Mouse (Mus musculus): Measurements from ENCODE around the gene Alcam.

Gene Alcam

DNA sequence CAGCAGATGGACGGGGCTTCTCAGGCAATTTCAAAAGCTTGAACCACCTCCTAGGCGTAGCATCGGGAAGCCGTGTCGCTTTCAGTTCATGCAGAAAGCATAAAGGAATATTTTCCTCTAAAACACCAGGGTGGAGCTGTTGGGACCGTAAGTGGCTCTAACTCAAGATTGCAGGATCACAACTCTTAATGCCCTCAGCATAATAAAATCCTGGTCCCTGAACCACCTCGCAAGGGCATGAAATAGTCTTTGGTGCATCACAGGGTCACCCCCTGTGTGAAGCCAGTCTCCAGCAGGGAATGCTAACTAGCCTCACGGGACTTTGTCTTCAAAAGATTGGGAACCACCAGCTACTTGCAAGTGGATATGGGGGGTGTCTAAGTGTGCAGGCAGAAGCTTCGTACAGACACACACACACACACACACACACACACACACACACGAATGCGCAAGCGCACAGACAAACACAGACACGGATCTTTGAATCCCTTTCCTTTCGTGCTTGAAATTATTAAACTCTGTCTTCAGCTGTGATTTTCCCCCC is at the start of gene Alcam:
Gene Alcam (minus strand): TSS at position 104 of the 544 bp plus-strand sequence.
- peak; percentile 18 to 41 for DNase-seq

DNA sequence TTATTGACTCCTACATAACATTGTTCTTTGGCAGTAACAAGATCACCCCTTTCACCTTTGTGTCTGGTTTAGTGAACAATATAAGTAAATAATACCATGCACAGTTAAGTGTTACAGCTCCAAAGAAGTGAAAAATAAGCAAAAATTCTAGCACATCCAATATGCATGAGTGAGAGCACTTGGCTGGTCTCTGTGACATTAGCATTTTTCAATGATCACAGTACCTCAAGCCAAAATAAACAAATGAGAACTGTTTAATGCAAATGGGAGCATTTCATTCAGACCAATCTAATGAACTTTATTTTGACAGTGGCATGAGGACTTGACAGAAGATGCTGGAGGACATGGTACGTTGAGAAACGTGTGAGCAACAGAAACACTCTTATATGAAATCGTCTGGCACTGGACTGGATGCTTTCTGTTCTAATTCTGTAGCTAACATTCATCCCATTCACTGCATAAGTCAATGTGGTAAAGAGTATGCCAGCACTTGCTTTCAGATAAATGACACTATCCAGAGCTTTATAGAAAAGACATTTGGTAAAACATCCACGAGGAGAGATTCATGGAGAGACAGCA is 45.0 kb upstream of the Alcam start:
- no peak for DNase-seq

DNA sequence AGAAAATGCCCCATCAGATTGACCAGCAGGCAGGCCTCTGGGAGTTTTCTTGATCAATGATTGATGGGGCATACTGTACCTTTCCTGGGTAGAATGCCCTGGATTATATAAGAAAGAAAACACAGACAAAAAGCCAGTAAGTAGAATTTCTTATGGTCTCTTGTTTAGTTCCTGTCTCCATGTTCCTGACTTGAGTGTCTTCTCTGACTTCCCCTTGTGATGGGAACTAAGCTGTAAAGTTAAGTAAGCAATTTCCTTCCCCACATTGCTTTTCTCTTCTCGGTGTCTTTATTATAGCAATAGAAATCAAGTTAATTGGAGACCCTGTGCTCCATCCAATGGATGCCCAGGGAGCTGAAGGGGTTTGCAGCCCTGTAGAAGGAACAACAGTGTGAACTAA is 36.7 kb upstream of the Alcam start:
- DNase-seq, result no peak

DNA sequence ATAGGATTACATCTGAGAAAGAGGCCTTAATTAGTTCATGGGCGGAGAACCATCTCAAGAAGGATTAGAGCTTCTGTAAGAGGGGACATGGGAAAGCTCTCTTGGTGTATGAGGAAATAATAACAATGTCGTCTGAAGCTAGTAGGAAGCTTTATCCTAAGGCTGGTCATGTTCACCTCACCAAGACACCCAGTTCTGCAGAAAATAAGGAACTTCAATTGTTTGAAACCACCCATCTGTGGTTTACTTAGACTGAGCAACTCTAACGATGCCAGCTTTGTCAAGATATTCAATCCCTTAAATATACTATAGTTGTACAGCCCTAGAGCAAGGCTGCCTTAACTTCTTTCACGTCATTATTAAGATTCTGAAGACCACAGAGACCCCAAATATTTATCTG is 20.4 kb upstream of the Alcam start:
- DNase-seq, result no peak

DNA sequence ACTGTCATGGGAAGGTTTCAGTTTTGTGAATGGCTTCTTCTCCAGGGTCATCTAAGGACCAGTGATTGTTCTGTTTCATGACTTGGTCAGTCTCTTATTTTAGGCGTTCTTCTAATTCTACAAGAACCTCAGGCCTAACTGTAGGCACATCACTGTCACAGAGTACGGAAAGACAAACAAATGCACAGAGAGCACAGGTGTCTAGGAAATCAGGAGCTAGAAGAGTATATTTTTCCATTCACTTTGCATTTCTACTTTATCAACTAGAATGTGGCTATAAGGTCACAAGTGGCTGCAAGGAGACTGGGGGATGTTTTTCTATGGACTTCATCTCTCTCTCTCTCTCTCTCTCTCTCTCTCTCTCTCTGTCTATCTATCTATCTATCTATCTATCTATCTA is 19.2 kb upstream of the Alcam start:
- DNase-seq, result no peak

DNA sequence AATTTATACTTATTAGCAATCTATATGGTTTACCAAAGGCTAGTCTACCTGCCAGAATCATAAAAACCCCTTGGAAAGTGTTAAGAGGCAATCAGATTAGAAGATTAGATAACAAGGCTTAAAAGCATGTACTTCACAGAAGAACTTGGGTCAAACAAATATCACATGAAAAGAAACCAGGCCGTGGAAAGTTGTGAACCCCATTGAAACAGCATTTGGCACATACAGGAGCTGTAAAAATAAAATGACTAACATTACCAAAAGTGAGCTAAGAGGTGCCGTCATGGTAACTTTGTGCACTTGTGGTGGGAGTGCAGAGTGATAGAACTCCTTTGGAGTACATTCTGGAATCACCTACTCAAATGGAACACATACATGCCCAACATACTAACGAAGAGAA is 18.8 kb upstream of the Alcam start:
- DNase-seq, result no peak

DNA sequence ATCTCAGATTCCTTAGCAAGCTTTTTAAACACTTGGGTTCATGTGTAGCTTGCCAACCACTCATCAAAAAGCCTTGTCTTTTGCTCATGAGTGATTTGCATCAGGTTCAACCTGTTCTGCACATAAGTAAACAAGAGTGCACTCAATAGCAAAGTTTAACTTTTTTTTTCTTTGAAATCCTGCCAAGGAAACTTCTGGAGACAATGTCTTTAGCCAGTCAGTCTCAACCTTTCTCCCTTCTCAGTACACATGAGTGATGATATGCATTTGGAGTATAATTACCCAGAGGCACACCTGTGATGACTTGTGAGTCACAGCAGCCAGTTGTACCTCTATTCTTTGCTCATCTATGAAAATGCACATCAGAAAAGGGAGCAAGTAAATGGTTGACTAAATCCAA is 18.2 kb upstream of the Alcam start:
- DNase-seq, result no peak

DNA sequence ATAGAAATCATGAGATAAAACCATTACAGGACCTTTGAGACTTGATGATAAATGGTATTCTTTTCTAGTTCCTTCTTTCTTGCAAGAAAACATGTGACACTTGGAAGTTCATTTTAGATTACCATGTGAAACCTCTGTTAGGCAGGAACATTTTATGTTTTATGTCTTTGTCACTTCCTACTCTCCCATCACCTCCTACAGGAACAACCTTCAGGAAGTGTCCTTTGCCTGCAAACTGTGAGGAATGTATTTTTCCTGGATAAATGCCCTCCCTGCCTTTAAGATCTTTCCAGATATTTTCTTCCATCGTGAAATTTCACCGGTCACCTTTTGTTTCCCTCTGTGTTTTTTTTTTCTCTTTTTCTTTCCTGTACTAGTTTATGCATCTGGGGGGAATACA is 17.0 kb upstream of the Alcam start:
- no peak for DNase-seq

DNA sequence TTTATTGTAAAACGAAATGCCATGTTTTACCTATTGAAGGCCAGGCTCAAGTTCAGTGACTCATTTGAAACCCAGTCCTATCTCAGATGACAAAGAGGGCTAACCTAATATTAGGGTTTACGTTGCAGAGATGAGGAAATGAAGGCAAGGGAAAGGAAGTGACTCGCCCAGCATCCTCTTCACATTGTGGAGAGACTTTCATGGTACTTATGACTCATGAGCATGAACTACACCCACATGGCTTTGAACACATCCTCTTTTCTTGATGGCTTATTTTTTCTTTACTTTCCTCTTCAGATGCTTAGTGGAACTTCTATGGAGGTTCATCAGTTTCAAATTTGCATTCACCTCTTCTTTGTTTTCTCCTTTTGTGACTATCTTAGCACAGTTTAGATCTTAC is 16.4 kb upstream of the Alcam start:
- DNase-seq, result no peak

DNA sequence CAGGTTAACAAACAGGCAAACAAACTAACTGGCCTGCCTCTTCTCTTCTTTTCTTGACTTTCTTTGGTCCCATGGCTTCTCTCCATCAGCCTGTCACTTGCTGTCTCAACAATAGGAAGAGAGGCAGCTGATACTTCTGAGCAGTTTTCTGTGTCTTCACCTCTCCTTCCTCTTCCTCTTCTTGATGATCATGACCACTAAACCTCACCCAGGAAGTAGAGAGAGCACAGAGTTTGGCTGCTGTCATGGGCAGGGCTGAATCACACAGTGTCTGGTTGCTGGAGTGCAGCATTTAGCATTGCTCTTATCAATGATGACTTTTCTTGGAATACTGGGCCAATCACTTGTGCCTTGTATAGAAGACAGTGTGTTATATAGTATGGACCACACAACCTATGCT is 14.6 kb upstream of the Alcam start:
- DNase-seq, result no peak

DNA sequence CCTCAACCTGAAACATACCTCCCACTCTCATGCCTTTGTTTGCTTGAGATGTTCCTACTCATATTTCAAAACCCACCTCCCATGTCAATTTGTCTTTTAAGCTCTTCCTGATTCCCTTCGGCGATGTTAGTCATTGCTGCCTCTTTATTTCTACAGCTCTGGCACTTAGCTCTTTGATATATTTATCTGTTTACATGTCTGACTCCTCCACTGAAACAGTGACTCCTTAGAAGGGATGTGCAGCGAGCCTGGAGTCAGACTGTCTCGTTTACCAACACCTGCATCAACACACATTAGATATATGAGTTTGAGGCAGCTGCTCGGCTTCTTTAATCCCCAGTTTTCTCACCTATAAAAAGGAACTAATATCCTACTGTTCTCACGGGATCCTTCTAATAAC is 12.9 kb upstream of the Alcam start:
- no peak for DNase-seq

DNA sequence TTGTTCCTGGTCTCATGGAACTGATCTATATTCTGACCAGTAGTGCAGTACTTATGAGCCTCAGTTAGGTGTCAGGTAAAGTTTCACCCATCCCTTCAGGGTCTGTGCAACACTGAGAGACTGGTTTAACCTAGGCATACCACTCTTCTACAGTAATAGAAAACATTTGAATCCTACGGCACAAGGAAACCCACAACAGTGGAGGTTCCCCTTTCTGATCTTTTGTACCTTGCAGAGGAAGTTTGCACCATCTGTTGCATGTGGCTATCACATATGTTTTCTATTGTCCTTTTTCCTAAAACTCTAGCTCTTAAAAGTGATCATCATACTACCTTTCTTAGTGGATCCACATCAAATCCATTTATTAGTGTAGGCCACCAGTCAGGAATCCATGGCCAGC is 10.7 kb upstream of the Alcam start:
- no peak for DNase-seq

DNA sequence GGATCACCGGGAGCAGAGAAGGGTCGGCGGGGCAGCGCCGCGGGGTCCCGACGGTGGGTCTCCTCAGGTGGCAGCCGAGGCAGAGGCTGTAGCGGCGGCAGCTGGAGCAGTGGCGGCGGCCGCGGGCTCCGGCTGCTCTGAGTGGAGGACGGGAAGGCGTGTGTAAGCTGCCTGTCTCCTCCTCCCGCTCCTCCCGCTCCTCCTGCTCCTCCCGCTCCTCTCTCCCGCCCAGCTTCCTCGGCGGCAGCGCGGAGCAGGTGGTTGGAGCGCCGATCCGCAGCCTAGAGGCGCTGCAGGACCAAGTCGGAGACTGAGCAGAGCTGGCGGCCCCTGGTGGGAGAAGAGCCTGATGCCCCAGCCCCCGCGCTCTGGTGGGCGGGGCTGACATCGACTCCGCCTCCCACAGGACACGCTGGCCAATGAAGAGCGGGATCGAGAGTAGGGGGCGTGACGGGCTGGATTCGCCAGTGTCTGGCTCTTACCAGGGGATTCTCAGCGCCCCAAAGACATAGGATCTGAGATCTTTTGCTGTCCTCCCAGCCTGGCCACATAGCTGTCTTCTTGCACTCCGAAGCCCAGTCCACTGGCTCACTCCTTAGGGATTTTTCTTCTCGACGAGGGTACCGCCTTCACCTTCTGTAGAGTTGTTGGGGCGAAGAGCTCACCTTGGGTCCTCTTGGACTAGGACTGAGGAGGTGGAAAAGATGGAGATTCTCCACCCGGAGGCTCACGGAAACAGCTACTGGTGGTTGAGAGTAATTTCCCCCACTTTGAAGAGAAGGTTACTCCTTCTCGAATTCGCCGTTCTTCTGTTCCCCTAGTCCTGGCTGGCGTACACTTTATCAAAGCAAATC is 785 bp downstream of the Alcam start:
- peak; percentile 94 to 95 for DNase-seq

DNA sequence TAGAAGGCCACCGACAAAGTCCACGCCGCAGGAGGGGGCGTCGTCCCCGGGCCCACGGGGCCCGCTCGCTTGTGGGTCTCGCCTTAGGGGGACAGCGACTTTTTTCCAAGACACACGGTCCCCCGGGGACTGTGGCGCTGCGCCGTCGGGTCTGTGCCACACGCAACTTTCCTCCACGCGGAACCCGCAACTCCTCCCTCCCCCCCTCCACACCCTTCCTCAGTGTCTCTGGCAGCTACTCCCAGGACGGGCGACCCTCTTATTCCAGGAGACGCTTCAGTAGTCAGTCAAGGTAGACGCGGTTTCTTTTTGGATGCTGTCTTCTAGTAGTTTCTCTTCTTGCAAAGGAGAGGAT is 1.4 kb downstream of the Alcam start:
- DNase-seq, result no peak

DNA sequence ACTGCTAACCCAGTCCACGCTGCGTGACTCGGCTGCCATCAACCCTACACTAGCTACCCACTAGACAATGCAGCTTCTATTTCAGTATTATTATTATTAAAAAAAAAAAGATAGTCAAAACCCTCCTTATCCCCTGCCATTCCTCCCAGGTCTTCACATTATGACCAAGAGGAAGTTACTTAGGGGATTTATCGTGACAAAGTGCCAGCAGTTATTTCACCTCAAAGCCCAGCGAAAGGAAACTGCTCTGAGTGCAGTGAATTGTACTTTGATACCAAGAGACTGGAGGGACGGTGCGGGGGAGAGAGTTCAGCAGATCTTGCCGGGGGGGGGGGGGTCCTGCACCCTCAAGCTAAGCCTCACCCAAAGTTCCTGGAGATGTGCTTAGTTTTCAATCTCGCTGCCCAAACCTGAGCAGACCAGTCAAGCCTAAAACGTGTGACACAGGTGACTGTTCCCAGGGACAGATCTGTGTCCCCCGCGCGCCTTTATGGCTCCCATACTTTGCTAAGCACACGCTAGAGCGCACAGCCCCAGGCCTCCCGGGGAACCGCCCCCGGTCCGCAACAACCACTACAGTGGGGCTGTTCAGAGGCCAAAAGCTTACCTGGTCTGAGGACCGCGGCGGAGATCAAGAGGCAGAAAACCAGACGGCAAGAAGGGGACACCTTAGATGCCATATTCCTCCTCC is 1.9 kb downstream of the Alcam start:
- peak; percentile 8 to 32 for DNase-seq

DNA sequence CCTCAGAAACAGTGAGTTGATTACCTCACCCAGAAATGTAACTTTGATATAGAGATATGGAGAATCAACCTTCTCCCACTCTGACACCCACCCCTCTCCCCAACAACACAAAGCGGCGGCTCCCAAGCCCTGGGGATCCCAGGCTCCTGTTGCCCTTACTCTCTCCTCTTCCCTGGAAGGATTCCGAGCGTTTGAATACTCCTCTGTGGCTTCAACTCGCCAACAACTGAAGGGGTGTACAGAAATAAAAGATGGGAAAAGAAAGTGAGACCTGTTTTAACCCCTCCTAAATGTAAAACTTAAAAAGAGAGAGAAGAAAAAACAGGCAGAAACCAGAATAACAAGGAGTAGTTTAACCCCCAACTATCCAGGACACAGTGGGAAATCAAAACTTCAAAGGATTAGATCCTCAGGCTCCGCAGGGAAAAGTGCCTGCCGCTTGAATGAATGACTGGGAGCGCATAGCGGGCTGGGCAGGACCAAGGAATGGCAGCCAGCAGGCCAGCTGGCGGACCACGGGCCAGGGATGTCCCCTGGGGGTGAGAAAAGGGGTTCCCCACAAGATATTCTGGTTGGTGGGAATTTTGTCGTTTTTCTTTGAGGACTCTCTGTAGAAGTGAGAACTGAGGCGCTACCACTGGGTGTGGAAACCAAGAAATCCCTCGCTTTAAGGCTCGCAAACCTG is 2.6 kb downstream of the Alcam start:
- peak; percentile 38 to 49 for DNase-seq

DNA sequence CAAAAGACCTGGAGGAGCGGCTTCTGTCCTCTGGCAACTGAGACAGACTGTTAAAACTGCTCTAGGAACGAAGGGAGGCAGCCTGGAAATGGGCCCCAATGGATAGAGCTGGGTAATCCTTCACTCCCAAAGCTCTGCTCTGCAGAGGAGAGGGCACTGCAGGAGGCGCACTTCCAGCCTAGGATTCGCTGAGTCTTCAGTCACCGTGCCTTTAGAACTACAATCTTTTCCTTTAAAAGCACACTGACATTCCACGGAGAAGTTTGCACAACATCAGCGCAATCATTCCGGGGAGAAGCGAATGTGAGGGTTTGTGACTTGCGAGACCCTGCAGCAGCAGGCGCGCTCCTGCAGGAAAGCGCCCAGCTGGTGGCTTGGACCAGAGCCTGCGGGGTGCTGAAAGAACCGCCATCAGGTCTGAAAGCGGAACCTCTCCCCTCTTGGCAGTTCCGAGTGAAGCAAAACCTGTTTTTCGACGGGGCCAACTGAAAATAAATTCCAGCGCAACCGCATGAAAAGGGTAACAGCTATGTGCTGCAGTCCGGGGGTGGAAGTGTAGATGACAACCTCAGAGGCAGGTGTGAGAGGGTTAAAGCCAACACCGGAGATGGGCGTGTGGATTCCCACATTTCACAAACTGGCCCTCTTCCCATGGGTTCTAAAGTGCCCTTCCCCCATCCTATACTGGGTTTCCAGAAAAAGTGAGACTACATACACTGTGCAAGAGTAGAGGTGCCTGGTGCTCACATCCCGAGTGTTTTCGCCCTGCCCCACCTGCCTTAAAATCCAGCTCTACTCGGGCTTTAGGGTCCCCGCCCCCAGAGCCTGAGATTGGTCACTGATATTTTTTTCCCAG is 3.4 kb downstream of the Alcam start:
- peak; percentile 58 to 61 for DNase-seq

DNA sequence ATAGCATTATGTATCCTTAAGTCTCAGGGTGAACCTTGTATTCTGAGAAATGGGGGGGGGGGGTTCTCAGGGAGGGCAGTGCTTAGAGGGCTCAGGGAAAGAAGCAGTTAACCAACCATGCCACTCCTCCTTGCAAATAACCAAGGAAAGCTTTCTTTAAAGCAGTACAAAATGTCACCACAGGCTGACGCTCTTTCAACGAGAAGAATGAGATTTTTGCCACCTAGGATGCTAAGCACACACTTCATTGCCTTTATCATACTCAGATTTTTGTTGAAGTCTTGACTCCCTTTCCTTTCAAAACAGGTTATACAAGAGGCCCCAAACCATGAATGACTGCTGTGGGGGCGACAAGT is 4.0 kb downstream of the Alcam start:
- no peak for DNase-seq

DNA sequence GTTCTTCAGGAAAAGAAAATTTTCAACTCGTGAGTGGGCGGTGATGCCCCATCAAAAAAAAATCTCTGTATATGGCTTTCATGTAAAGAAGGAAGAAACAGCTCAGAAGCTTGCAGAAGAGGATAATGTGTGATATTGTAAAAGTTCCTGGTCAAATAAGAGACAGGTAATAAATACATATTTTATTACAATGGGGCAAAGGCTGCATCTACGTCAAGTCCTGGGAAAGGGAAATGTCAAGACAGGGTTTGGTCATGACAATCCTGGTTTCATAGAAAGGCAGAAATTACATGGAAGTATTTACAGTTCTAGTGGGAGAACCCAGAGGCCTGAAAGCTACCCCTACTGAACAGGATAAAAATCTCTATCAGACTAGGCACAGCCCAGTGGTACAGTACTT is 7.9 kb downstream of the Alcam start:
- no peak for DNase-seq

DNA sequence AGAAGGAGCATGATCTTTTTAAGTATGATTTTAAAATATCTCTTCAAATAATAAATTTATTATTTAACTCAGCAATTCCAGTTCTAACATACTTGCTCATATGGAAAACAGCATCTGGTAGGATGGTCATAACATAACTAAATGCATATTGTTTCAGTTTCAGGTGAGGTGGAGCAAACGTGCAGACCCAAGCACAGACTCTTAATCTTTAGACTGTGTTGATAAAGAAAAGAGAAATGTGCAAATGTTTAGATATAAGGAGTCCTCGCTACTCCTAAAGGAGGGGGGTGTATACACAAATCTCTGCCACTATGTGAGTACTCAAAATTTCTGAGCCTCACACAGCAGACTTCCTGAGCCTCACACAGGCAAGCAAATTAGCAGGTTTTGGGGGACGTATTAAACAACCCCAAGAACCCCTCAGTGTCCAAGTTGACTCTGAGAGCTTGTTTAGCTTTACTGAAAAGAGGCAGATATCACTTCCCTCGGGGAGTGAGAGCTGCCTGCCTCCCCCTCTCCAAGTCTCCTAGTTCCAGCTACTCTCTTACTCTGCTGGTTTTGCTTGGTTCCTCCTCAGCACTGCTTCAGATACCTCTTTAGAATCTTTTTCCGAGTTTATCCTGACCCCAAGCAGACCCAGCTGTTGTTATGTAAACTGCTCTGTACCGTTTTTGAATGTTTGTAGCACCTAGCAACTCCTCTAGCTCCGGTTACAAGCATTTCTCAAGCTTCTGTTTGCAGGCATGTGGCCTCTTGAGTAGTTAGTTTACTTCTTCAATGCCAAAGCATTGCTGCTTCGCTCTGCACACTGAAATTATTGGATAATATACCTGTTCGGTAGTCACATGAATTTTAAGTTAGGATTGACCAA is 10.0 kb downstream of the Alcam start:
- no peak for DNase-seq

DNA sequence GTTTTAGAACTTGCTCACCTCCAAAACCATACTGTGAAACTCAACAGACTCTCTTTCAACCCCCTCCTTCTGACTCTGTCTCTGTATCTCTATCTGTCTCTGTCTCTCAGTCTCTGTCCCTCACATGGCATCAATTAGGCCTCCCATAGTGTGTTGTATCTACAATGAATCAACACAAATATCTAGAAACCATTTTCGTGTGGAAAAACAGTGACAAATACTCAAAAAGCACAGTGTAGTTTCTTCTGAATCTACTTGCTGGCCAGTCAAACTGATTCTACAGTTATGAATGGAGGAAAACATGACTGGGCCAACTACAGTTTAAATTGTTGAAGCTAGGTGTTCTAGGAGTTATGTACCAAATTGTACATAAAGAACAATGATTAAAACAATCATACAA is 10.8 kb downstream of the Alcam start:
- no peak for DNase-seq

Data from cerebellum, adult 18-20 months (tissue).